Mouse (Mus musculus) cerebellum, adult 2 months (tissue): ENCODE data around the gene Arhgef25. TPM values are rescaled to one million over a fixed set of nuclear protein-coding genes. Genes with fewer than 3 reads are reported as not detected.

Experiments used
- DNase-seq, 2 experiments: peaks; one replicate each; pipeline ENCODE4 v3.0.0; 2021
- H3K27ac ChIP-seq: fragments of 200-500 bp; 2 replicates; pipeline ENCODE4 v1.5.1; 2012; ENCODE audit warnings: low read length, control low read depth, inconsistent platforms; ENCODE audit not compliant: insufficient read depth
- H3K27me3 ChIP-seq: fragments of 200-500 bp; 2 replicates; pipeline ENCODE4 v1.6.1; 2012; ENCODE audit warnings: inconsistent platforms, mild to moderate bottlenecking, low read length, moderate library complexity; ENCODE audit not compliant: control insufficient read depth, insufficient read depth
- H3K4me1 ChIP-seq: fragments of 200-500 bp; 2 replicates; pipeline ENCODE4 v1.6.1; 2011; ENCODE audit warnings: low read length; ENCODE audit not compliant: control insufficient read depth, insufficient read depth
- H3K4me3 ChIP-seq: fragments of 200-500 bp; replicated peaks from 2 replicates; pipeline ENCODE3; 2011; ENCODE audit warnings: mild to moderate bottlenecking, low read depth, low read length, control low read depth; ENCODE audit not compliant: insufficient read depth
- CTCF ChIP-seq: fragments of 200-500 bp; IDR thresholded peaks from 2 replicates; pipeline ENCODE4 v1.5.1; 2011; ENCODE audit warnings: low read depth, mild to moderate bottlenecking, control low read depth, low read length, moderate library complexity, borderline replicate concordance; ENCODE audit not compliant: insufficient read depth
- POLR2A ChIP-seq: fragments of 200-500 bp; IDR thresholded peaks from 2 replicates; pipeline ENCODE4 v1.6.1; 2011; ENCODE audit warnings: low read length, control low read depth, borderline replicate concordance; ENCODE audit not compliant: insufficient read depth
- WGBS: fragments of 180-500 bp; shearing (Covaris S2); methylation state at CpG from one replicate; pipeline ENCODE4 v1.1.7; 2018; 5-methylcytosine and 5-hydroxymethylcytosine counted together
- polyA plus RNA-seq: library from polyadenylated mRNA; depleted of rRNA; stranded (reverse); fragments of >200 nt; gene quantifications from 2 replicates; pipeline ENCODE4 v1.2.3, GENCODE M21; 2012

Arhgef25 gene
- polyA plus RNA-seq, 1 experiment: 117 TPM

- Histone ChIP-seq H3K27ac (no peak overlapping the region), H3K4me3 (no peak overlapping the region), H3K4me1 (peaks cover 14% of the 10 kb centered on the region; the same call in 1 of the 2 replicates), H3K27me3 (no peaks in the 10 kb centered on the region)
- peak; percentile 44; the same call in 1 of the 2 replicates for TF ChIP-seq CTCF
- no peak for TF ChIP-seq POLR2A
- 62% methylated on average over 8 of the region's 8 CpGs for whole genome bisulfite sequencing
- peak in 1 of 2 experiments; percentile 47 for DNase-seq
Observed at GRCm38 (mm10) chr10:127226318-127226895, 36.5 kb upstream of the Arhgef25 start.

GRCm38 (mm10) chr10:127225732-127226131 is 35.8 kb upstream of the Arhgef25 start:
- no peak overlapping the region for H3K27ac ChIP-seq
- no peak overlapping the region for H3K4me3 ChIP-seq
- 47% methylated on average over 10 of the region's 10 CpGs for whole genome bisulfite sequencing
- no peak for TF ChIP-seq CTCF
- TF ChIP-seq POLR2A: no peak
- DNase-seq: no peak
- no peaks in the 10 kb centered on the region for H3K27me3 ChIP-seq
- peaks cover 11% of the 10 kb centered on the region; the same call in 1 of the 2 replicates for H3K4me1 ChIP-seq

- no peak for DNase-seq
- Histone ChIP-seq H3K27ac (no peak overlapping the region), H3K4me1 (peaks cover 11% of the 10 kb centered on the region; the same call in 1 of the 2 replicates), H3K27me3 (no peaks in the 10 kb centered on the region), H3K4me3 (no peak overlapping the region)
- WGBS: 55% methylated on average over 6 of the region's 6 CpGs
- no peak for TF ChIP-seq POLR2A
Observed at GRCm38 (mm10) chr10:127225213-127225612, 35.3 kb upstream of the Arhgef25 start.

- 93% methylated on average over 2 of the region's 2 CpGs for WGBS
- DNase-seq: no peak
Observed at GRCm38 (mm10) chr10:127218339-127218738, 28.5 kb upstream of the Arhgef25 start.

GRCm38 (mm10) chr10:127217177-127217576 is 27.3 kb upstream of the Arhgef25 start:
- Histone ChIP-seq H3K27ac (no peak overlapping the region), H3K4me1 (no peaks in the 10 kb centered on the region; the same call in none of the 2 replicates), H3K4me3 (no peak overlapping the region), H3K27me3 (no peaks in the 10 kb centered on the region)
- TF ChIP-seq CTCF (no peak), POLR2A (no peak)
- no peak for DNase-seq

More at GRCm38 (mm10) chr10:127218339-127218738, 28.5 kb upstream of the Arhgef25 start:
- Histone ChIP-seq H3K4me1 (no peaks in the 10 kb centered on the region; the same call in none of the 2 replicates), H3K4me3 (no peak overlapping the region), H3K27ac (no peak overlapping the region), H3K27me3 (no peaks in the 10 kb centered on the region)
- TF ChIP-seq CTCF: no peak
- TF ChIP-seq POLR2A: no peak

GRCm38 (mm10) chr10:127216456-127216855 is 26.6 kb upstream of the Arhgef25 start:
- Histone ChIP-seq H3K4me3 (no peak overlapping the region), H3K4me1 (no peaks in the 10 kb centered on the region; the same call in none of the 2 replicates), H3K27me3 (no peaks in the 10 kb centered on the region), H3K27ac (no peak overlapping the region)
- DNase-seq: peak in 1 of 2 experiments; percentile 61
- TF ChIP-seq CTCF (no peak), POLR2A (no peak)
- WGBS: 72% methylated on average over 11 of the region's 11 CpGs

GRCm38 (mm10) chr10:127214422-127214803 is 24.5 kb upstream of the Arhgef25 start:
- TF ChIP-seq CTCF (no peak), POLR2A (no peak)
- WGBS: 93% methylated on average over 1 of the region's 1 CpGs
- H3K4me1 ChIP-seq: peaks cover 12% of the 10 kb centered on the region
- H3K4me3 ChIP-seq: no peak overlapping the region
- DNase-seq: no peak
- H3K27me3 ChIP-seq: no peaks in the 10 kb centered on the region
- H3K27ac ChIP-seq: no peak overlapping the region

GRCm38 (mm10) chr10:127213704-127214421 is 24.0 kb upstream of the Arhgef25 start:
- DNase-seq: no peak
- Histone ChIP-seq H3K27ac (no peak overlapping the region; the same call in 1 of the 2 replicates), H3K27me3 (no peaks in the 10 kb centered on the region), H3K4me1 (peaks cover 16% of the 10 kb centered on the region), H3K4me3 (no peak overlapping the region)
- TF ChIP-seq CTCF (no peak), POLR2A (no peak)
- WGBS: 86% methylated on average over 13 of the region's 13 CpGs
